Mouse (Mus musculus) lung, postnatal 14 days (tissue): ENCODE data around the gene Rdh5.
A peak's percentile ranks its signal among the peaks of the same experiment; 100 is the strongest.

Experiments
- DNase-seq: peaks from one replicate; pipeline ENCODE4 v3.0.0; 2021

Gene Rdh5

GRCm38 (mm10) chr10:128928356-128928755 is 5.7 kb upstream of the Rdh5 start:
- no peak for DNase-seq

GRCm38 (mm10) chr10:128923935-128924334 is 1.2 kb upstream of the Rdh5 start, which contains the start of gene Bloc1s1:
Bloc1s1 (minus strand) TSS chr10:128924035.
- no peak for DNase-seq

- DNase-seq, result peak; percentile 96
Observed at GRCm38 (mm10) chr10:128923013-128923691, 464 bp upstream of the Rdh5 start.

GRCm38 (mm10) chr10:128921883-128922821 is 536 bp downstream of the Rdh5 start:
- no peak for DNase-seq

- DNase-seq, result no peak
Observed at GRCm38 (mm10) chr10:128921251-128921650, 1.4 kb downstream of the Rdh5 start.

GRCm38 (mm10) chr10:128920736-128921161 is 1.9 kb downstream of the Rdh5 start:
- DNase-seq, result no peak

- no peak for DNase-seq
Observed at GRCm38 (mm10) chr10:128919966-128920365, 2.7 kb downstream of the Rdh5 start.

GRCm38 (mm10) chr10:128919203-128919631 is 3.5 kb downstream of the Rdh5 start:
- DNase-seq, result no peak

- no peak for DNase-seq
Observed at GRCm38 (mm10) chr10:128918246-128918645, 4.4 kb downstream of the Rdh5 start.

GRCm38 (mm10) chr10:128917400-128917799 is 5.3 kb downstream of the Rdh5 start:
- no peak for DNase-seq

GRCm38 (mm10) chr10:128916665-128917064 is 6.0 kb downstream of the Rdh5 start:
- no peak for DNase-seq

GRCm38 (mm10) chr10:128915550-128915949 is 7.1 kb downstream of the Rdh5 start:
- no peak for DNase-seq

- no peak for DNase-seq
Observed at GRCm38 (mm10) chr10:128913696-128914095, 9.0 kb downstream of the Rdh5 start.

GRCm38 (mm10) chr10:128913219-128913618 is 9.5 kb downstream of the Rdh5 start:
- peak; percentile 92 for DNase-seq

GRCm38 (mm10) chr10:128912791-128913190 is 9.9 kb downstream of the Rdh5 start:
- DNase-seq, result no peak

GRCm38 (mm10) chr10:128912268-128912667 is 10.4 kb downstream of the Rdh5 start:
- no peak for DNase-seq

GRCm38 (mm10) chr10:128911430-128911829 is 11.3 kb downstream of the Rdh5 start:
- DNase-seq, result no peak

GRCm38 (mm10) chr10:128910066-128910841 is 12.4 kb downstream of the Rdh5 start:
- DNase-seq, result peak; percentile 56

- peak; percentile 81 for DNase-seq
Observed at GRCm38 (mm10) chr10:128909567-128910028, 13.1 kb downstream of the Rdh5 start.

GRCm38 (mm10) chr10:128908778-128909448 is 13.8 kb downstream of the Rdh5 start:
- DNase-seq, result no peak

GRCm38 (mm10) chr10:128904812-128905211 is 17.9 kb downstream of the Rdh5 start:
- no peak for DNase-seq

GRCm38 (mm10) chr10:128902409-128902988 is 20.2 kb downstream of the Rdh5 start:
- DNase-seq, result no peak
